Mouse (Mus musculus) megakaryocyte, embryonic 14.5 days (primary cell): ENCODE data around the gene Tceanc.

Experiments
- FLI1 ChIP-seq: IDR thresholded peaks from 2 replicates; pipeline ENCODE4 v1.6.1; 2012; ENCODE audit warnings: low read length, inconsistent platforms, mixed read lengths
- GATA1 ChIP-seq: IDR thresholded peaks from 3 replicates; pipeline ENCODE4 v1.6.1; 2012; ENCODE audit warnings: mixed read lengths, low read length, inconsistent platforms, borderline replicate concordance

- TF ChIP-seq GATA1 (no peak), FLI1 (no peak)
Measured at GRCm38 (mm10) chrX:166515923-166516322, 2.4 kb downstream of the Tceanc start.
